Mouse (Mus musculus): ENCODE results near the gene Rnf5.

GRCm38 (mm10) chr17:34627093-34627942 lies 23.8 kb upstream of the Rnf5 start:
- TF ChIP-seq POLR2A (IDR thresholded peaks at IDR 0.05; ENCODE audit: control insufficient read depth, extremely low read depth, insufficient read depth, low read length, poor library complexity), result no peak
- no peak for TF ChIP-seq CTCF (IDR thresholded peaks at IDR 0.05; ENCODE audit: borderline replicate concordance, control insufficient read depth, extremely low read depth, insufficient read depth, low read length, poor library complexity)
